Mouse (Mus musculus): ENCODE results near the gene Cdkn2b. TPM values are rescaled to one million over a fixed set of nuclear protein-coding genes. Genes with fewer than 3 reads are reported as not detected.

The Cdkn2b gene
- total RNA-seq, 2 experiments from 2014 or later, result 1.2 to 1.9 TPM

Other genes starting within 250 kb of the Cdkn2b start
- gene Mtap, start 173.9 kb downstream of the Cdkn2b start, total RNA-seq (2021), result 1 to 10 TPM; 9.2 to 9.8 TPM
- gene Cdkn2a, start 16.4 kb downstream of the Cdkn2b start, total RNA-seq (2021), result under 1 TPM; 0.42 to 0.56 TPM

Data from layer of hippocampus, postnatal 25 days (tissue).